Mouse (Mus musculus): ENCODE results near the gene Mettl17.
"Not testable (repeated sequence)": the region's sequence is repeated elsewhere in the genome, so short reads cannot be mapped to it uniquely, and the experiment has no call there.

Mettl17 gene

DNA sequence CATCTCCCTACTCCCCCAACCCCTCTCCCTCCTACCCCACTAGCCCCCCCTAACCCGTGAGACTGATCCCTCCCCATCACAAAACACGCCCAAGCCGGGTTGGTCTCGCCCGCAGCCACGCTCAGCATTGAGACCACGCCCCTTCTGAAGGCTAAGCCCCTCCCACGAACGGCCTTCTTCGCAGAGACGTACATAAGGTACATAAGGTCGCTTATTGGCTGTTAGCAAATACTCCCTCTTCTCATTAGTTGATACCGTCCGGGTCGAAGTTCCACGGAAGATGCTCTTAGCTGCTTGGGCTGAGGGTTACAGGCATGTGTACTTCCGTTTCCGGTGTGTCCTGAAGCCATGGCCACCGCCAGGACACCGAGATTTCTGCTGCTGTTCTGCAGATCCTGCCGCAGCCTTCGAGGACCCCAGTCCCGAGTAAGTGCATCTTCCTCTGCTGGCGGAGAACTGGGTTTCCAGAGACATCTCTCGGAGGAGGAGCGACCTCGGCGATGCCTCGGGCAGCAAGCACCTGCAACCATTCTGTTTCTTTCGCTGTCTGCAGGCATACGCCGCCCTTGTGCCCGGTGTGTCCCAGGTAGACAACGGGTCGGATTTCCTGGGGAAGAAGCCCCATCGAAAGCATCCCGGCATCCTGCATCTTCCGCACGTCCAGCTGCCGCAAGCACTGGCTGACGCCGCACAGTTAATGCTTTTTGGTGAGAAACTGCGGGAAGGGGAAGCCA lies at the start of gene Mettl17:
TSS of gene Mettl17 (plus strand) at position 245 of the 734 bp plus-strand sequence.
- peak; percentile 97 for DNase-seq

DNA sequence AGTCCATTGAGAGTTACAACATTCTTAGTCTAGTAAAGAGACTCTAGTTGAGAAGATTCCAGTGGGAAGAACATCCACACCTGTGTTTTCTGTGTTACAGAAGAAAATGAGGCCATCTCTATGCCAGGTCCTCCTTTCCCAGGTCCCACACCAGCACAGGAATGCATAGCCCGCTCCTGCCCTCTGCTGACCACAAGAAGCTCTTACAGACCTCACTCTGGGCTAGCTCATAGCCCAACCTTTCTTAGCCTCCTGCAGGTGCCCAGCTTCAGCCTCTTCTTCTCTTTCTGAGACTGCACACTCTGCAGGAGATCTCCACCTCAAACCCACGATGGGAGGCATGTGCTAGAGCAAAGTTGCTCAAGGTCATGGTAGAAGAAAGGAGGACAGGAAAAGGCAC lies 46.2 kb upstream of the Mettl17 start:
- peak; percentile 15 for DNase-seq

DNA sequence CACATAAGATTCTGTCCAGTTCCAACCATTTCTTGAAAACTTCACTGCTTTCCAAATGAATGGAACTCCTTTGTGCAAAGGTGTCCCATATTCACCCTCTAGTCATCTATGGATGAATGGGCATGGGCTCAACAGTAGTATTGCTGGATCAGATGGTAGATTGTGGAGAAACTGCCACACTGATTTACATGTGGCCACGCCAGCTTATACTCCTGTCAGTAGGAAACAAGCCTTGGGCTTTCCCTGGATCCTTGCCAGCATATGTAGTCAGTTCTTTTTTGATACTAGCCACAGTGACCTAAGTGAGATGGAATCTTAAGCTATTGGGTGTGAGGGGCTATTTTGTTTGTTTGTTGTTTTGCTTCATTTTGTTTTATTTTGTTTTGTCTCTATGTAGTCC lies 42.4 kb upstream of the Mettl17 start:
- no peak for DNase-seq

DNA sequence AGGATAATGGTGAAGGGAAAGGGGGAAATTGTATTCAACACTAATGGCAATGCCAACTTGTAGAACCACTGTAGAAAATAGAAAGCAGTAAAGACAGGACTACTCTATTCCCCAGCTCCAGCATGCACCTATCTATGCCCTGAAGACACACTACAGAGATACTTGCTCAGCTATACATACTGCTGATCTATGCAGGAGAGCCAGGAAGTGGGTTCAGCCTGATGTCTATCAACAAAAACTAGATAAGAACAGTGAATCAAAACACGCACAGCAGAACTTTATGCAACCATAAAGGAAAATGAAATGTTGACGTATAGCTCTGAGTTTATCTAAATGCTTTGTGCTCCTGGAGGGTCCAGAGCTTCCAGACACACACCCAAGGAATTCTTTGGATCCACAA lies 41.9 kb upstream of the Mettl17 start:
- DNase-seq: no peak

DNA sequence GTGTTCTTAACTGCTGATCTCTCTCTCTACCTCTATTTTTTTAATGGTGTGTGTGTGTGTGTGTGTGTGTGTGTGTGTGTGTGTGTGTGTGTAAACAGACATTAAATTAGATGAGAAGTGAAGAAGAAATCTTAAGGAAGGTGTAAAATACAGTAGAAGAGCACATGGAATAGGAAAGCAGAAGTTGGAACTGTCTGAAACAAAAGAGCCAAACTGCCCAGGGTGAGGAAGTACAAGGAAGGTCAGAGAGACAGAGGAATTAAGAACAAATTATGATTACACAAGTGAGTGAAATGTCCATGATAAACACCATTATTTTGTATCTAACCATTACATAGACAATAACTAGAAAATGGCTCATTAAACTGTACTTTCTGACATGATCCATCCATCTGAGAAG lies 40.8 kb upstream of the Mettl17 start:
- no peak for DNase-seq

DNA sequence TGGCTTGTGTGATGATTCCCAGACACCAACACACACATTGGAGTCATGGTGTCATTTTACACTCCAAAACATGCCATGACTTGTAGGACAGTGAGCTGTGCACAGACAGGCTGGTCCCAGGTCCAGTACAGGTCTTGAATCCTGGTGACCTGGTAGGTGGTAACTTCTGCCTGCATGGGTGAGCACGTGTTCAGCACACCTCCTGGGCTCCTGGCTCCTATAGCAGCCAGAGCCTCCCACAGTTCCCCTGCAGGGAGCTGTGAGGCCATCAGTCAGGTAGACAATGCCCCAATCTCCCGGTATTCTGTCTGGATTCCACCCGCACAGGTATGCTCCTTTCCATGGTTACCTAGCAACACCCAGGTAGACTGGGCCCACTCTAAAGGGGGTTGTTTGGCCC lies 38.1 kb upstream of the Mettl17 start:
- DNase-seq: no peak

DNA sequence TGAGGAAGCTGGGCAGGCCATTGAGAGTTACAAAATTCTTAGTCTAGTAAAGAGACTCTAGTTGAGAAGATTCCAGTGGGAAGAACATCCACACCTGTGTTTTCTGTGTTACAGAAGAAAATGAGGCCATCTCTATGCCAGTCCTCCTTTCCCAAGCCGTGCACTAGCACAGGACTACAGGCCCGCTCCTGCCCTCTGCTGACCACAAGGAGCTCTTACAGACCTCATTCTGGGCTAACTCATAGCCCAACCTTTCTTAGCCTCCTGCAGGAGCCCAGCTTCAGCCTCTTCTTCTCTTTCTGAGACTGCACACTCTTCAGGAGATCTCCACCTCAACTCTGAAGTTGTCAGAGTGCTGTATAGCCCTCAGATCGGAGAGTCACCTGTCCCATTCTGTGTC lies 33.6 kb upstream of the Mettl17 start:
- DNase-seq: peak; percentile 18

DNA sequence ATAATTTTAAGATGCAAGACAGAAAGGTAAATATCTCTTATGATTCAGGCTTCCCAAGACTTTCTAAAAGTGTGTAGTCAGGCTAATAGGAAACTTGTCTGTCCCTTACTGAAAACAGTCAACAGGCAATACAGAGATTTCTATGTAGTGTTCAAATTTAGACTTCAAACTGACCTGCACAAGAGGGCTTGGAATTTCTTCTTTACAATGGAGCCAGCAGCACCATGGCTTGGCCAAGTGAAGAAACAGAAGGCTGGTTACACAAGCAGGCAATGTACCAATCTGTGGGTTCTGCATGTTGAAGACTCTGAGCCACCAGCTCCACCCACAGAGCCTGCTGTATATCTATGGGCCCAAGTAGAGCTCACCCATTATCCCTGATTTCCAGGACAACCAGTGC lies 31.2 kb upstream of the Mettl17 start, which contains the start of gene Ear6:
TSS of gene Ear6 (plus strand) at position 301 of the 400 bp plus-strand sequence.
- DNase-seq: no peak

DNA sequence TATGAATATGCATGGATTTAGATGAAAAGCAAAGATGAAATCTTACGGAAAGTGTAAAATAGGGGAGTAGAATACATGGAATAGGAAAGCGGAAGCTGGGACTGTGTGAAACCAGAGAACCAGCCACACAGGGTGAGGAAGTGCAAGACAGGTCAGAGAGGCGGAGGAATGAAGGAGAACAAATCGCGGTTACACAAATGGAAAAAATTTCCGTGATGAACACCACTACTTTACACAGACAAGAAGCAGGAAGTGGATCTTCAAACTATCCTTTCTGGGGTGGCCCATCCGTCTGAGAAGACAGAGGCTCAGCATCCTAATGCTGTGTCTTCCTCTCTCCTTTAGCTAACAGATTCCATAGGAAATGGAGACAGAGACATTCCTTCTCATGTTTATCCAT lies 29.4 kb upstream of the Mettl17 start:
- DNase-seq: not testable (repeated sequence)

DNA sequence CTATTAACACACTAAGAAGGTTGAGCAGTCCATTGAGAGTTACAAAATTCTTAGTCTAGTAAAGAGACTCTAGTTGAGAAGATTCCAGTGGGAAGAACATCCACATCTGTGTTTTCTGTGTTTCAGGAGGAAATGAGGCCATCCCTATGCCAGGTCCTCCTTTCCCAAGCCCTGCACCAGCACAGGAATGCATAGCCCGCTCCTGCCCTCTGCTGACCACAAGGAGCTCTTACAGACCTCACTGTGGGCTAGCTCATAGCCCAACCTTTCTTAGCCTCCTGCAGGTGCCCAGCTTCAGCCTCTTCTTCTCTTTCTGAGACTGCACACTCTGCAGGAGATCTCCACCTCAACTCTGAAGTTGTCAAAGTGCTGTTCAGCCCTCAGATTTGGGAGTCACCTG lies 21.0 kb upstream of the Mettl17 start:
- not testable (repeated sequence) for DNase-seq

DNA sequence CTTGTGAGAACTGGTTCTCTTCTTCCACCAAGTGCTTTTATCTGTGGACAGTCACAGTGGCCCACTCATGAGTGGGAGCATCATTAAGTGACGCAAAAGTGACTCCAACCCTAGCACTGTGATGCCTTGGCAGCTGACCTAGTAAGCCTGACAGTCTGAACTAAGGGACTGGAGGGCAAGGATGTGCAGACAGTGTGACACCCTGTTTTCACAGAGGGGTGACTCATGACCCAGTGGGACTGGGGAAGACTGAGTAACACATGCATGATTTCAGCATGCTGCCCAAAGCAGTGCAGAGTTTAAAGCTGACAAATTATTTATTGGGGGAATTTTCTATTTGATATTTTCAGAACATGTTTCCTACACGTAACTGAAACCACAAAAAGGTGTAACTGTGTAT lies 13.9 kb upstream of the Mettl17 start:
- DNase-seq: no peak

DNA sequence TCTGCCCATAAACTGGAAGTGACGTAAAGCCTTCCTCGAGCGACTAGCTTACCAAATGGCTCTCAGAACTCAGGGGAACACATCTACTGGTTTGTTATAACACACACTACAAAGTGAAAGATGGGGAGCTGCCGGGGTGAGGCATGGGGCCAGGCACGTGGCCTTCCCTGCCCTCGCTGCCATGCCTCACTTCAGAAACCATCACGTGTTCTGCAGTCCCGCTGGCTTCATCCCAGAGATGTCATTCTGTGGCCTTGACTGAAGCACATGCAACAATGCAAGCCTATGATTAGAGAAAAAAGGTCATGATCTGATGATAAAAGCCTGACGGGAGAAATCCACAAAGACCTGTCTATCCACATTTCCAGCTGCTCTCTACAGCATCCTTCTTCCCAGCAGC lies 12.9 kb upstream of the Mettl17 start:
- no peak for DNase-seq

DNA sequence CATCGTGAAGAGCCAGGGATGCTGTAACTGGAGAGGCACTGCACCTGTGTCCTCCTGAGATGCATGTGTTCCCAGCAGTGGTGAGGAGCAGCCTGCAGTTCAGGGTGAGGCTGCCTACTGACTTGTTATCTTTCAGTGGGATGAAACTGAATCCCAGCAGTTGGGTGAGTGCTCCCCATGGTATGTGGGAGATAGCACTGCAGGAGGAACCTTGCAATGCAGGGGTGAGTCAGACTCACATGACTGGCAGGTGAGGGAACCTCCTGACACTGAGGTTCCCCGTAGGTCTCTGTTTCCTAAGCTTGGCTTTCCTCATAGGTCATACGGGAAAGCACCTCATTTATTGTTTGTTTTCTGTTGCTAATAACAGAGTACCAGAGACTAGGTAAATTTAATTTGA lies 7.1 kb upstream of the Mettl17 start:
- DNase-seq: no peak

DNA sequence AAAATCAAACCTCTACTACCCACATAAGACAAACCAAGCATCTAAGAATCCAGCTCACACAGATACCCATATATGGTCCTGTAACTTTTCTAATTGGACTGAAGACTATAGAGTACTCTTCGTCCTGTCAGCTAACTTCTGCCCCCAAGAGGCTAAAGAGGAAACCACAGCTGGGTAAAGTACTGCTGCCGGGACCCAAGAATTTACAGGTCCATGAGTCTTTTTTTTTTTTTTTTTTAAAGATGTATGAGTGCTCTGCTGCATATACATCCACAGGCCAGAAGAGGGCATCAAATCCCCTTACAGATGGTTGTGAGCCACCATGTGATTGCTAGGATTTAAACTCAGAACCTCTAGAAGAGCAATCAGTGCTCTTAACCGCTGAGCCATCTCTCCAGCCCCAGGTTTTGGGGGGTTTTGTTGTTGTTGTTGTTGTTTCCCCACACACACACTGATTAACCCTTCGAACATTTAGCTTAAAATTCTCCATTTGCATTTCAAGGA lies 1.1 kb upstream of the Mettl17 start:
- peak; percentile 85 for DNase-seq

DNA sequence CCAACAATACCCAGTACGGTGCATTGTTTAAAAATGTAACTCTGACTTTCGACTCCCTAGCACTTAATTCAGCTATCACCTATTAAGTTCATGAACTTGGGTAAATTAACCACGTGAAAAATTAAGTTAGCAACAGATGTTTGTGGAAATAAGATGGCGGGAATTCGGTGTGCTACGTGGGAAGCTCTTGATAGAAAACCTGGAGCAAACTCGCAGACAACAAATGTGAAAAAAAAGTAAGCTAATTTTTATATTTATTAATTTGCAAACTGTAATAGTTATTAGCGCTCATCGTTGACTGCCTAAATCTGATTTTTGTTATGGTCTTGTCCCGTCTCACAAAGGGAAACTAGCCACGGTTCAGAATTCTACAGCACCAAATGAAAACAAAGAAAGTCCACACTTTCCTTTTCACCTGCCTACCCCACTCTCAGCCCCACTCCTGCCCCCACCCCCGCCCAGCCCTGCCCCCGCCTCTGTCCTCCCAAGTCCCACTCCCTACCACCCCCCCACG lies 554 bp upstream of the Mettl17 start:
- DNase-seq: no peak

DNA sequence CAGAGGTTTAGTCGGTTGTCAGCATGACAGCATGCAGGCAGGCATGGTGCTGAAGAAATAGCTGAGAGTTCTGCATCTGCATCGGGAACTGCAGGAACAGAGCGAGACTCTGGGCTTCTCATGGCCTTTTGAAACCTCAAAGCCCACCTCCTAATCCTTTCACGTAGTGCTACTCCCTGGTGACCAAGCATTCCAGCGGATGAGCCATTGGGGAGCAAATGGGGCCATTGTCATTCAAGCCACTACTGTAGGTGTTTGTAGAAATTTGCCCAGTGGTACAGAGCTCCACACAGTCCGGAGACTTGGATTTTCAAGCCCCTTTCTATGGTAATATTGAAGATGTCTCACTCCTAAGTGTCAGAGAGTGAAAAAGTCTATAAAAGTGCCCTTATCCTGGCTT lies 1.4 kb downstream of the Mettl17 start:
- no peak for DNase-seq

DNA sequence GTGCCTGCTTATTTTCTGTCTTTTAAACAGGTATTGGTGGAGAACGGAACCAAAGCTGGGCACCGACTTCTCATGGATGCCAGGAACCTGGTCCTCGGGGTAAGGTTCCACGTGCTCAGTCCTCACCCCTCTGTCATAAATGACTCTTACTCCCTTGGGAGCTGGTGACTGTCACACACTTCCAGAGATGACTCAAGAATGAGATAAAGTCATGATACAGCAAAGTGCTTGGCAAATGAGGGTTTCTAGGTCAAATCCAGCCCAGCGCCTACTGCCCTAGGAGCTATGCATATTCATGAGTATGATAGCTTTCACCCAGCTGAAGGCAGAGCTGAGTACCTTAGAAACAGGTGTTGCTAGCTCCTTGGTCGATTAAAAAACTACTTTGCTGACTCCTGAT lies 5.2 kb downstream of the Mettl17 start:
- no peak for DNase-seq

DNA sequence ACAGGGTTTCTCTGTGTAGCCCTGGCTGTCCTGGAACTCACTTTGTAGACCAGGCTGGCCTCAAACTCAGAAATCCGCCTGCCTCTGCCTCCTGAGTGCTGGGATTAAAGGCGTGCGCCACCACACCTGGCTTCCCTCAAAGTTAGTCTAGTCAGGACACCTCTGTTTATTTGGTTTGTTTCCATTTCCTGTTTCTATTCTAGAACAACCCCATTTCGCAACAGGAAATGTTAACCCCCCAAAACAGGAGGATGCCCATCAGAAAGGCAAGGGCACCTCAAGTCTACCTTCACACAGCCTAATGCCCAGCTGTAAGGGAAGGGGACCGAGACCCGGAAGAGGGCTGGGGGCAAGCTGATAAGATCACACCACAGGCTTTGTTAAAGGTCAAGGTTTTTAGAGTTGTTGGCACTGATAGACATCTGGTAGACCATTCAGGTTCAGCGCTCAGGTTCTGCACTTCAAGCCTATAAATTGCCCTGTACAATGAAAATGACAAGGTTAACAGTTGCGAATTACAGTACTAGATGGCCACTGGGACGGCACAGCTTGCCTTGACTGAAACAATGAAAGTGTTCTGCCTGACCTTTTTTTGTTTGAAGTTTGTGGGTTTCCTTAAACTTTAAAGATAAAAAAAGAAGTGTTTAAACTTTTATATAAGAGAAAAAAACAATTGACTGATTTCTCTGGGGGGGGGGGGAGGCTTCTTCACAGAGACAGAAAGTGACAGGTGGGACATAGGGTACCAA lies 7.7 kb downstream of the Mettl17 start, which contains the start of gene Slc39a2:
TSS of gene Slc39a2 (plus strand) at position 699 of the 749 bp plus-strand sequence.
- no peak for DNase-seq

DNA sequence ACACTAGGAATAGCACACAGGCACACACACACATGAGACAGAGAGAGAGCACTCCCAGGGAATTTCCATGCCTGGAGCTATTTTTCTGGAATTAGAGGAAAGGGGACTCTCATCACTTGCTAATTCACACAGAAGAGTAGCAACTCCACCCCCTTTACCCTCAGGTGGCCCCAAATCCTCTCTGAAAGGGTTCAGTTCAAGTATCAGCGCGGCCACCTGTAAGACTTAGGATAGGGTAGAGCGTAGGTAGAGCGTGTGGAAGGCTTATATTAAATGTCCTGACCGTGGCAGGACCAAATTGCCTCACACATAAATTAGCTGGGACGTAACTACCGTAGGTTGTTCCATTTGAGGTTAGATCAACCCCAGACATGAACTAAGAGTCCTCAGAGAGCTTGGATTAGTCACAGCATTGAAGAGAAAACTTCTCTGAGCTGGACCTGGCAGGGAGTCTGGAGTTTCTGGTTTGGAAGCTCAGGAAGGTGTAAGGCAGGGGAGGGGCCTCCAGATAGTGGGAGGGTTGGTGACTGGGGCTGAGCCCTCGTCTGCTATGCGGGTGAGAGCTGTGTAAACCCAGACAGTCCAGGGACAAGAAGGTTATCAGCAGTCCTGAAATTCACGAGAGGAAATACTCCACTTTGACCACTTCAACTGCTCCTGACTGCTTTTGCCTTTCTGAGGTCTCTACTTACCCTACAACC lies 8.6 kb downstream of the Mettl17 start:
- no peak for DNase-seq

DNA sequence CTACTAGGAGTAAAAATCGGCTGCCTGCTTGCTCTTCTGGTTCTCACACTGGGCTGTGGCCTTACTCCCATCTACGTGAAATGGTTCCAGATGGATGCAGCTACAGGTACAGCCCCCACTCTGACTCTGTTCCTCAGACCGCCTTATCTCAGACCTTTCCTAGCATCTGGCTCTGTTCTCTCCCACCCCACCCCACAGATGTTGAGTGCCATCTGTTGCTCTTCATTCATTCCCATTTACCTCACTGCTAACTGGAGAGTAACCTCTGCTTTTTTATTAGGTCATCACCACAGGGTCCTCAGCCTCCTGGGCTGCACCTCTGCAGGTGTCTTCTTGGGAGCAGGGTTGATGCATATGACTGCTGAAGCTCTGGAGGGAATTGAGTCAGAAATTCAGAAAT lies 9.2 kb downstream of the Mettl17 start:
- no peak for DNase-seq

DNA sequence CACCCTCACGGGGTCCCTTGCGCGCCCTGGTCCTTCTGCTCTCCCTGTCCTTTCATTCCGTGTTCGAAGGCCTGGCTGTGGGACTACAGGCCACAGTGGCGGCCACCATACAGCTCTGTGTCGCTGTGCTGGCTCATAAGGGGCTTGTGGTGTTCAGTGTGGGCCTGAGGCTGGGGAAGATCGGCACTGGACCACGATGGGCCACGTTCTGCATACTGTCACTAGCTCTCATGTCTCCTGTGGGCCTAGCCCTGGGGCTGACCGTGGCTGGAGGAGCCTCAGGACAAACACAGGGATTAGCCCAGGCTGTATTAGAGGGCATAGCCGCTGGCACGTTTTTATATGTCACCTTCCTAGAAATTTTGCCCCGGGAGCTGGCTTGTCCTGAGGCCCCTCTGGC lies 10.4 kb downstream of the Mettl17 start:
- DNase-seq: no peak

DNA sequence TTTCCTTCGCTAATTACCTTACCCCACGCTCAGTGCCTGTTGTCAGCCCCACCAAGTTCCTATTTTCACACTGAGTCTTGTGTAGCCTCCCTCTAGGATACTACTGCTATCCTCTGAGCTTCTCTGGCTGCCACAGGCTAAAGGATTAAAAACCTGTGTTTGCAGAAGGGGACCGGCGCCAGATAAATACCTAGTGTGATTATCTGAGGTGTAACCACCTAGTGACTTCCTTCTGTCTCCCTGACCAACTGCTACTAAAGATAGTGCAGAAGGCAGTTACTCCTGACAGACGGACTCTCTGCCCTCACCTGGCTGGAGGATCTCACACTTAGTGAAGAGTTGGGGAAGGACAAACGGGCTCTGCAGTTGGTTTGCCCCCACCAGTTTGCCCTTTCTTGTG lies 11.4 kb downstream of the Mettl17 start:
- DNase-seq: no peak

DNA sequence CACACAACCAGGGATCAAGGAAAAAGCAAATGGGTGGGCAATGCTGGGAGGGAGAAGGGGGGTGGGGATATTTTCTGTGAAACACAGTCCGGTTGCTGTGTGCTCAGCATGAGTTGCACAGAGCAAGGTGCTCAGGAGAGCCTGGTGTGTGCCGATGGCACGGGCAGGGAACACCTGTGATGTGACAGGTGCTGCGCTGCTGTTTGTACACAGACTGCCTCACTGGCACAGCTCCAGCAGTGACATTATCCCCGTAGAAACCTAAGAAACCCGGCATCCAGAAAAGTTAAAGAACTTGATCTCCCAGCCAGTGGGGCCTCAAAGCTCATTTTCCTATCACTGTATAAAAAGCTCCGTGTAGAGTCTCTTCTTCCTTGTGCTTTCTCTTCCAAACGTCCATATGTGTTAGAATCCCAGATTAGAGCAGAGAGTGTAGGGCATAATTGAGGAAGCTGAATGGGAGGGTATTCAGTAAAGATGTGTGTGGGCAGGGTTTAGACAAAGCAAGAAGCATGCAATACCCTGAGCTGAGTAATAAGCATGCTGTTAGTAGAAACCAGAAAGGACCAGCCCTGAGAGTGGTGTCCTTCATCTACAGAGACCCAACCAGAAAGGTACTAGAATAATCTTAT lies 12.0 kb downstream of the Mettl17 start:
- no peak for DNase-seq
